Mouse (Mus musculus) ES-CJ7 (cell line): ENCODE results near the gene Aldh3b2.

Source experiments
- DNase-seq: peaks from one replicate; pipeline ENCODE4 v3.0.0; 2011; ENCODE audit warnings: low read depth, low spot score

The Aldh3b2 gene

GRCm38 (mm10) chr19:4012432-4013022 lies 40.4 kb downstream of the Aldh3b2 start, which contains the start of gene Ndufv1:
Ndufv1 (minus strand) TSS chr19:4012806.
- DNase-seq: peak; percentile 99

- no peak for DNase-seq
These were observed 40.9 kb downstream of the Aldh3b2 start for GRCm38 (mm10) chr19:4013066-4013465.

- DNase-seq: no peak
These were observed 42.7 kb downstream of the Aldh3b2 start for GRCm38 (mm10) chr19:4014802-4015201.

- no peak for DNase-seq
These were observed 43.5 kb downstream of the Aldh3b2 start for GRCm38 (mm10) chr19:4015635-4016034.

GRCm38 (mm10) chr19:4017921-4018587 lies 45.9 kb downstream of the Aldh3b2 start:
- no peak for DNase-seq

GRCm38 (mm10) chr19:4018743-4019583 lies 46.8 kb downstream of the Aldh3b2 start:
- DNase-seq: peak; percentile 85

GRCm38 (mm10) chr19:4023185-4023584 lies 51.1 kb downstream of the Aldh3b2 start:
- DNase-seq: no peak

- no peak for DNase-seq
These were observed 55.4 kb downstream of the Aldh3b2 start for GRCm38 (mm10) chr19:4027576-4027975.
